24 mouse cellular contexts compared by ENCODE assay signal in genomic region chr9:105144992-105145391, GRCm38 (mm10). TPM values are rescaled to one million over a fixed set of nuclear protein-coding genes. Genes with fewer than 3 reads are reported as not detected.
"Had no signal": no experiment of that assay in that cellular context is flagged by ENCODE, and none has a peak within 500 bp of the region (broad histone marks: within the 10 kb centered on the region; RNA-seq: fewer than 3 reads in every experiment).

1700080E11Rik (minus strand) TSS chr9:105145092.

- H3K4me3 ChIP-seq: neural tube, embryonic 12.5 days; neural tube, embryonic 13.5 days; neural tube, embryonic 15.5 days; stomach, embryonic 15.5 days had no signal

- H3K9ac ChIP-seq: neural tube, embryonic 12.5 days; neural tube, embryonic 13.5 days; neural tube, embryonic 15.5 days; stomach, embryonic 15.5 days had no signal

- H3K27ac ChIP-seq: neural tube, embryonic 12.5 days; neural tube, embryonic 13.5 days; neural tube, embryonic 15.5 days; stomach, embryonic 15.5 days had no signal

- H3K4me2 ChIP-seq: neural tube, embryonic 12.5 days; neural tube, embryonic 13.5 days; neural tube, embryonic 15.5 days; stomach, embryonic 15.5 days had no signal

- H3K9me3 ChIP-seq: neural tube, embryonic 12.5 days; neural tube, embryonic 13.5 days; neural tube, embryonic 15.5 days; stomach, embryonic 15.5 days had no signal

- H3K4me1 ChIP-seq: neural tube, embryonic 12.5 days; neural tube, embryonic 13.5 days; neural tube, embryonic 15.5 days; stomach, embryonic 15.5 days had no signal

- DNase-seq: retina, postnatal 1 day; right cerebral cortex, adult 18-20 months; right cerebral cortex, postnatal 14 days; right cerebral cortex, postnatal 25 days; right cerebral cortex, postnatal 4 days; spleen, adult 18-20 months; thymus, adult 18-20 months; thymus, adult 2 months; thymus, postnatal 14 days; thymus, postnatal 25 days; thymus, postnatal 36 days; thymus, postnatal 4 days had no signal

- H3K36me3 ChIP-seq: neural tube, embryonic 12.5 days; neural tube, embryonic 13.5 days; neural tube, embryonic 15.5 days; stomach, embryonic 15.5 days had no signal

- H3K27me3 ChIP-seq: neural tube, embryonic 12.5 days; neural tube, embryonic 13.5 days; neural tube, embryonic 15.5 days; stomach, embryonic 15.5 days had no signal

RNA-seq across cellular contexts. Expression of gene 1700080E11Rik, which starts in this region (rescaled TPM):
- polyA plus RNA-seq: neural tube, embryonic 11.5 days; neural tube, embryonic 12.5 days; neural tube, embryonic 13.5 days; neural tube, embryonic 14.5 days; neural tube, embryonic 15.5 days; small intestine, adult 2 months; spleen, adult 2 months; stomach, embryonic 14.5 days; stomach, embryonic 15.5 days; stomach, embryonic 16.5 days; thymus, adult 2 months; thymus, postnatal 0 days; urinary bladder, adult 2 months had no signal
